Mouse (Mus musculus): ENCODE data around the gene Srgap1. TPM values are rescaled to one million over a fixed set of nuclear protein-coding genes. Genes with fewer than 3 reads are reported as not detected.

Srgap1 gene
- total RNA-seq, 2 experiments from 2014 or later: 12.2 to 13.0 TPM

DNA sequence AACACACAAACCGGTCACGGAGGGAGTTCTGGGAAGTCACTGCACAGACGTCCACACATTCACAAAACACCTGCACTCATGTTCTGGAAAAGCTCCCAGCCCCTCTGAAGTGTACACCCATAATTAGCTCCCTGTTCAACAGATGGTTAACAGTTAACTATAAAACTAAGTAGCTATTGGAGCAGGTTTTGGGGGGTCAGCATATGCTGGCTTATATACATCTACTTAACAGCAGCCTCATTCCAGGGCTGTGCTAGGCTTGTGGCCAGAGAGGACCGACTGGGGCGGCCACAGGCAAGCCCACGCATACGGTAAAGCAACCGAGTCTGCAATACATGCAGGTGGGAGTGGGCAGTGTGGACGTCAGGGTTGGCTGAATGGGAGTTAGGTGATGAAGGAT lies 169.2 kb downstream of the Srgap1 start:
- no peak for DNase-seq

DNA sequence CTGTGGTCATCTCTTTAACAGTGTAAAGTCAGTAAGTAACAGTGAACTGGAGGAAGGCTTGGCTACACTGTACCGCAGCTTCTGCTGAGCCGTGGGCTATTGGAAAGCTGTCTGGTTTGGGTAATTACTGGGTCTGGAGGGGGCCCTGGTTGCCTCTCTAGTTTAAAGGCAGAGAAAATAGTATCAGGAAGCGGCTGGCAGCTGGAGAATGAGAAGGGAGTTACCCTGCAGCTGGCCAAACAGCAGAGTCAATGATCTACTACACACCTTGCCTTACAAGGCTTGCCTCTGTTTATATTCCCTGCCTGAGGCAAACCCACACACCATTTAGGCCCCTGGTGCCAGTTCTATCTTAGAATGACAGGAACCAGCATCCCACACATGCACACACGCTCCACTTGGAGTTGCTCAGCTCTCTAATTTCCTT lies 174.0 kb downstream of the Srgap1 start:
- no peak for DNase-seq

DNA sequence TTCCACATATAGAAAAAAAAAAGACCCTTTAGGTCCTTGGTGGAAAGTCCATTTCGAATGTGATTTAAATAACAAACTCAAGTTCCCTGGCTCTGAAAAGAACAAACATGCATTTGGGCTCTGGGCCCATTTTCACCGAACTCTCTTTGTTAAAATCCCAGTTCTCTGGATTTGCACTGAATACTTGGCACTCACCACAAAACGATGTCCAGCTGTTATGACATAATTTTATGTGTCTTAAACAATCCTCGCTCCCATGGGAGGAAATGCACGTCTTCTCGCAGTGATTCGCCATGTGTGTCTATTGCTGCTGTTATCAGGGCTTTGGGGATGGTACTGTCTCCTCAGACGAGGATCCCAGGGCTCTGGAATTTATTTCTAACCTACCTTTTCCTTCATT lies 177.2 kb downstream of the Srgap1 start:
- DNase-seq: no peak

DNA sequence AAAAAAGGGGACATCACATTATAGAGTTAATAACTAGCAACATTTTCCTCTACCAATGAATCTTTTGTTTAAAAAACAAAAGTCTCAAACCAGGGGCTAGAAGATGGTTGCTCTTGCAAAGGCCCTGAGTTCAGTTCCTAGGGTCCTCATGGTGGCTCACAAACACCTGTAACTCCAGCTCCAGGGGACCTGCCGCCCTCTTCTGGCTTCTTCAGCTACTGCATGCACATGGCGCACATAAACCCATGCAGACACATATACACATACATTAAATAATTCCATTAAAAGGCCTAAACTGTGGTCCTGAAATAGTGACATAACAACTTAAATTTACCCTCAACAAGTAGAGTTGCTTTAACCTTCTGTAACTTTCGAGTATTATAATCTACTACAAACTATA lies 178.9 kb downstream of the Srgap1 start:
- DNase-seq: no peak

DNA sequence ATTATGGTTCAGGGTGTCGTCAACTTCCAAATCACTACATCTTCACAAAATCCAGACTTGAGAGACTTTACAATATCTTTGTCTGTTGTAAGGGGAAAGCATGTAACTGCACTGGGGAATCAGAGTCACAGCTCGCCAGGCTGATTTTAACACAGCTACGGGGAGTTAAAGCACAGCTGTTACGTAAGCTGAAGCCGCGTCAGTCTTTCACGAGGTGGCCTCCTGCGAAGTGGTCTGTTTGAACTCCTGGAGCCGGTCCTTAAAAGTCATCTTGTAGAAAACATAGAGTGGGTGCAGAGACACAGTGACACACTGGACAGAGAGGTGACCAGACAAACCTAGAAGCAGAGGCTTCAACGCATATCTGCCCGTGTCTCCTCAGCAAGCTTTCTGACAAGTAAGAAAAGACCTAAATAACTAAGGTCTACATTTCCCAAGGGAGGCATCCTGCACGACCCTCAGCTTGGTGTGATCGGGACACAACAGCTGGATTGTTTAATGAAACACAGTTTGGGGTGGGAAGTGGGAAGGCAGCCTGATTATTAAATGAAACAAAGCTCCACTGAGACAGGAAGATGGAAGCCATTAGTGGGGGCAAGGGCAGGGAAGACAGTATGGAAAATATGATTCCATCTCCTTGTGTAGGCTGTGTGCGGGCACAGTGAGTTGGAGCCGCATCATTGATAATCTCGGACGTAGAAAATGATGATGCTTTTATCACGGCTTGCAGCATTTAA lies 181.4 kb downstream of the Srgap1 start:
- DNase-seq: no peak

DNA sequence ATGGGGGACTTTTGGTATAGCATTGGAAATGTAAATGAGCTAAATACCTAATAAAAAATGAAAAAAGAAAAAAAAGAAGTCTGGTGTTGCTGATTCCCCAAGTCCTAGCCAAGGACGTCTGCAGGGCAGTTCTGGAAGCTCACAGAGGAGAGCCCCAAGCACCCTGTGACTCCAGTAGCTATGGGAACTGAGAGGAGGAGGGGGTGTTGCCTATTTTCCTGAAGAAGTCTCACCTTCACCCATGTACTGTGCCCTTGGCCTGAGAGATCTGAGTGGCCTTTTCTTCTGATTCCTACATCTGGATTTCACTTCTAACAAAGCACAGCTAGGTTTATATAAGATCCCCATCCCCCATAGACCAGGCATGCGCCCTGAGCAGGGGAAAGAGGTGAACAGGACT lies 186.2 kb downstream of the Srgap1 start:
- no peak for DNase-seq

DNA sequence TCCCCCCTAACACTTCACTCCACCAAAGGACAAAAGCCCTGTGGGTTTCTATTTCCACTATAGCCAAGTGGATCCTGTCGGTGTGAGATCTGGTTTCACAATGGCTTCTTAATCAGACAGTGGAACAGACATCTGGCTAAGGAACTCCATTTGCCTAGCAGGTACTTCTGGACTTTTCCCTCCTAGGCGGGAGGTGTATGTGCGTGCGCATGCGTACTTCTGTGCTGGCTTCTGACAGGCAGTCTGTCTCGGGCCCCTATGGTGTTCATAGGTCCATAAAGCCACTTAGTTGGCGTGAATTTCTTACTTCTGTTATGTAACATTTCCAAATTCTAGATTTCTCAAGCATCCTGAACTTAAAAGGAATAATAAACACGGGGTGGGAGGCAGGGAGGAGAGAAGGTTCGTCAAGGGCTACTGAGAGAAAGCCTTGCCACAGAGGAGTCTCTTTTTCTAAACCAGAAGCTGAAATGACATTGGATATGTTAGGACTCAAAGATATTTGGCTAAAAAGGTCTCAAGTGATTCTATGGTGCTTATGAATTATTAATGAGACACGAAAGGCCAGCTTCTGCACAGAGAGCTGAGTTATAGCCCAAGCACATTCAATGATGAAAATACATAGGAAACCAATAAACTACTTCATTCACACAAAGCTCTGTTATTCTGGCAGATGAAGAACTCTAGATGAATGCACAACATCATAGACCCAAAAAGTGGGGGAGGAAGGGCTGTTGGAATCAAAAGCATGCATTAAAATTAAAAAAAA lies 187.1 kb downstream of the Srgap1 start:
- no peak for DNase-seq

DNA sequence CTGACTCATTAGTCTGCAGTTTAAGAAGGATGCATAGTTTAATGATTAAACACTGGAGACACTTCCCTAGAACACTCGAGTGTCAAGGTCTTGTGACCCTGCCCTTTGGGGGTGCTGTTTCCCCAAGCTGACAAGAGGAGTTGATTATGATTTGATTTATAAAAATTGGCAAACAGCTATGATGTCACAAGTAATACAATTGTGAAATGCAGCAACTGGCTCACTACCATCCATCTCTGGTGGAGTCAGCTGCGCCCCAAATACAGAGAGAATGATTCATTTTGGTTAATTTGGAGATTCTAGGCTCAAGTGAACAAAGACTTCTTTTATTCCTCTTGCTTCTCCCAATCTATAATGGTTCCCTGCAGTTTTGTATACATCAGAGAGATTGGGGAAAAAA lies 188.2 kb downstream of the Srgap1 start:
- DNase-seq: no peak

DNA sequence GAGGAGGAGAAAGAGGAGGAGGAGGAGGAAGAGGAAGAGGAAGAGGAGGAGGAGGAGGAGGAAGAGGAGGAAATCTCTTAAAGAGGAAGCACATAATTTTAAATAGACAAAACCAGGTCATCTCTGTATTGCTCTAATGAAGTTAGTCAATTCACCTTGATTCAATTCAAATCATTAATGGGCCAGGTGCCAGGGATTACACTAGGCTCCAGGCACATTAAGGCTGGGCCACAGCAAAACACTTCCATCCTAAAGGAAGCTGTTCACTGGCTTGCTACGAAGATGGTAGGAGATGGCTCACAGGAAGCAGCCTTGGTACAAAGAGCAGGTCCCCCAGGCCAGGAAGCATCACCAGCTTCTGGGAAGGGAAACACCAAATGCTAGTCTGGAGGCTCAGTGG lies 189.0 kb downstream of the Srgap1 start:
- no peak for DNase-seq

DNA sequence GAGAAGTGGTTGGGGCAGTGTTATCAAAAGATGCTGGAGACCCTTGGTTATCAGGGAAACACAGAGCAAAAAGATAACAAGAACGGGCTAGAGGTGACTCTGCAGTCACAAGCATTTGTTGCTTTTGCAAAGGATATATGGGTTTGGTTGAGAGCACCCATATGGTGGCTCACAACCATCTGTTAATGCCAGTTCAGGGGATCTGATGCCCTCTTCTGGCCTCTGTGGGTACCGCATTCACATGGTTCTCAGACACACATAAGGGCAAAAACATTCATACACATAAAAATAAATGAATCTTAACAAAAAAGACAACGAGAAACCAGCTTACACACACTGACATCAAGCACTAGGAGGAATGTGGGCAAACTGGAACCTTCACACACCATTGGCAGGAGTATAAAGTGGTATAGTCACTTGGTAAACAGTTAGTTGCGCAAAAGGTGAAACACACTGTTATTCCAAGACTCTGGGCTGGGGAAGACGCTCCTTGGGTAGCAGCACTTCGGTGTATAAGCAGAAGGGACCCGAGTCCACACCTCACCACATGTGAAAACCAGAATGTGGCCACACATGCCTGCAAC lies 191.2 kb downstream of the Srgap1 start:
- no peak for DNase-seq

DNA sequence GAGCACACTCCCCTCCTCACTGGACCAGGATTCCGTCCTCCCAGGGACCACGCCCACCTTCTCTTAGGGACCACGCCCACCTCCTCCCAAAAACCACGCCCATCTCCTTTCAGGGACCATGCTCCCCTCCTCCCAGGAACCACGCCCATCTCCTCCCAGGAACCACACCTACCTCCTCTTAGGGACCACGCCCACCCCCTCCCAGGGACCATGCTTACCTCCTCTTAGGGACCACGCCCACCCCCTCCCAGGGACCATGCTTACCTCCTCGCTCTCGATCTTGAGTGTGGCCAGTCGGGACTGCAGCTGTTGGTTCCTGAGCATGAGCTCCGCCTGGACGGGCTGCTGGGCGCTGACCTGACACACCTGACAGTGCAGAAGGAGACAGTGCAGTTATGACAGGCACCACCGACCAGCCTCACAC lies 193.7 kb downstream of the Srgap1 start:
- no peak for DNase-seq

DNA sequence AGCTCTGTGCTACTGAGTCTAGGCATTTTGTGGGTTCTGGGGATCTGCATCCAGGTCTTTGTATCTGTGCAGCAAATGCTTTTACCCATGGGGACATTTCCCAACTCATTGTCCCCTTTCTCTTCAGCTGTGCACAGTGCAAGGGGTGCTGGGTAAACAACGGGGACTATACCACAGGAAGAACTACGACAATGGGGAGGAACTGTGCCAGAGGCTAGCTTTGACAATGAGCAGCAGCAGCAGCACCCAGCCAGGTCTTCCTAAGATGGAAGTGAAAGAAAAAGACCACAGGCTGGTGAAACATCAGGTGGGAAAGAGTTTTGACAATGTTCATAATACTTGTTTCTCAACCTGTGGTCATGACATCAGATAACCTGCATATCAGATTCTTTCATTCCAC lies 197.6 kb downstream of the Srgap1 start:
- no peak for DNase-seq

DNA sequence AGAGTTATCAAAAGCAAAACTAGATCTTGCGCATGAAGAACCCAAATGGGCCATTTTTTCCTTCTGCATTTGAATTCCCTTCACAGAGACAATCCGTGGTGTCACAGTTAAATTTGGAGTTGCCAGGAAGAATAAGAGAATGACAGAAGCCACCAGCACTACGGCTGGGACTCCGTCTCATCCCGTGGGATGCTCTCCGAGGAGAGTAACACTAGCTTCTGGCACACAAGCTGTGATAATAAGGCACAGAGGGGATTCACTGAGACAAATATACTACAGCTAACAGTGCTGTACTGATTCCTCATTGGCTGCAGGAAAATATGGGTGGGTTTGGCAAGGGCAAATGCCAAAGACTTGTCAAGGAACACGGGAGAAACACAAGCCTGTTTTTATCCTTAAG lies 201.4 kb downstream of the Srgap1 start:
- peak in 1 of 2 experiments; percentile 24 for DNase-seq

DNA sequence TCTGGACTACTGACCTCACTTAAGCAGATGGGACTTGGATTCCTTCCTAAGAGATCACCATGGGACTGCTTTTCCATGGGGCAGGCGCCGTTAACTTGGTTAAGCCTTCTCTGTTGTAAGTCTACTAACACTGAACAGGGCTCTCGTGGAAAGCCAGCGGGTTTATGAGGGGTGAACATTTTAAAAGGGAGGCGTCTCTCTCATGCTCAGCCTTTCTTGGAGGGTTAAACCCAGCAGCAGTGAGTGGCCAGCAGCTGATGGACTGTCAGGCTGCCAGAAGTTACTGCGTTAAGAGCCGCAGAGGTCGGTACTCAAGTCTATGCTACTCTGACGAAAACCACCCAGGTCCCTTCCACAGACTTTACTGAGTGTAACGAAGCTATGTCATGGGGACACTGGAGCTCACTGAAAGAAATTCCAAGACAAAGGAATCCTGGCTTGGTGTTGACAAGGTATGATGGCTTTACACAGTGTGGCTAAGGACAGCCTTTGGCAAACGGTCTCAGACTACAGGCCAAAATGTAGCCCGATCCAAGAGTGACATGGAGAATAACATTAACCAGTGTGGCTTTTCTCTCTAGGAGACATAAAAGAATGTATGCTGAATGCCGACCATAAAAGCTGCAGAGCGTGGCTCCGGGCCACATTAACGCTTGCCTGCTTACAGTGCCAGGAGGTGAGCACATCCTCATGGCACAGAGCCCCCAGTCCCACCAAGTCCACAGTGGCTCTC lies 209.8 kb downstream of the Srgap1 start:
- no peak for DNase-seq

DNA sequence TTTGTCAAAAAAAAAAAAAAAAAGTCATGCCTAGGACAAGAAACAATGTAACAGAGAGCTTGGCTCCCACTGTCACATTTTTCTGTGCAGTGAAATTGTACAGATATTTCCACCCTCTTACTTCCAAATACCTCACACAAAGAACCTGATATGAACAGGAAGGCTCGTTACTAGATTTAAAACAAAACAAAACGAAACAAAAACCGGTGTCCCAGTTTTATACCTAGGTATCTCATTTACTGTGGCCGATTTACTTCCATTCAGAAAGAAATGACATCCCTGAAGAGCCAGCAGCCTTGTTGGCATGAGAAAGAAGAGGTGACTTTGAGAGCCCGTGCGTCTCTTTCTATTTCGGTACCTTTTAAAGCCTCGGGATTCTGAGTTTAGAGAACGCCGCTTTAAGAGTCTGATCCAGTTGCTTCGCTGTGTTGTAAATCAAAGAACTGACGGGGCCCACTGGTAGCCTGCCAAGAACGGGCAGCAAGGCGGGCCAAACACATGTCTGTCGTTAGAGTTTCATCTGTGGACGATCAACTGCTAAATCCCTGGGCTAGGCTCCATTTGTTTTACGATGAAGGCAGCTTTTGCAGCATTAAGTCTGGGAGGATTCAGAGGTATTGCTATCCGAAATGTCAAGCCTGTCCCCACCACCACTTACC lies 210.5 kb downstream of the Srgap1 start:
- DNase-seq: peak; percentile 66 to 67

DNA sequence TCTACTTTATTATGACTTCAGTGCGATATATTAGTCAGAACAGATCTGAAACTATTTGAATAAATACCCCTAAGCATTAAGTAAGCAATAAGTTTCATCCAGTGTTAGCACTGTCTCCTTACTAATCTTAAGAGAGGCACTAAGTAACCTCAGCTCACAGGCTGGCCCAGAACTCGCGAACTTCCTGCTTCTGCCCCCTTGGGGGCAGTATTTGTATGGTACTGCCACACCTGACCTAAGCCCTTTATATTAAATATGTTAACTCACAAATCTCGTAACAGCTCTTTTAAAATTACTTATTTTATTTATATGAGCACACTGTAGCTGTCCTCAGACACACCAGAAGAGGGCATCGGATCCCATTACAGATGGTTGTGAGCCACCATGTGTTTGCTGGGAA lies 213.7 kb downstream of the Srgap1 start:
- no peak for DNase-seq

DNA sequence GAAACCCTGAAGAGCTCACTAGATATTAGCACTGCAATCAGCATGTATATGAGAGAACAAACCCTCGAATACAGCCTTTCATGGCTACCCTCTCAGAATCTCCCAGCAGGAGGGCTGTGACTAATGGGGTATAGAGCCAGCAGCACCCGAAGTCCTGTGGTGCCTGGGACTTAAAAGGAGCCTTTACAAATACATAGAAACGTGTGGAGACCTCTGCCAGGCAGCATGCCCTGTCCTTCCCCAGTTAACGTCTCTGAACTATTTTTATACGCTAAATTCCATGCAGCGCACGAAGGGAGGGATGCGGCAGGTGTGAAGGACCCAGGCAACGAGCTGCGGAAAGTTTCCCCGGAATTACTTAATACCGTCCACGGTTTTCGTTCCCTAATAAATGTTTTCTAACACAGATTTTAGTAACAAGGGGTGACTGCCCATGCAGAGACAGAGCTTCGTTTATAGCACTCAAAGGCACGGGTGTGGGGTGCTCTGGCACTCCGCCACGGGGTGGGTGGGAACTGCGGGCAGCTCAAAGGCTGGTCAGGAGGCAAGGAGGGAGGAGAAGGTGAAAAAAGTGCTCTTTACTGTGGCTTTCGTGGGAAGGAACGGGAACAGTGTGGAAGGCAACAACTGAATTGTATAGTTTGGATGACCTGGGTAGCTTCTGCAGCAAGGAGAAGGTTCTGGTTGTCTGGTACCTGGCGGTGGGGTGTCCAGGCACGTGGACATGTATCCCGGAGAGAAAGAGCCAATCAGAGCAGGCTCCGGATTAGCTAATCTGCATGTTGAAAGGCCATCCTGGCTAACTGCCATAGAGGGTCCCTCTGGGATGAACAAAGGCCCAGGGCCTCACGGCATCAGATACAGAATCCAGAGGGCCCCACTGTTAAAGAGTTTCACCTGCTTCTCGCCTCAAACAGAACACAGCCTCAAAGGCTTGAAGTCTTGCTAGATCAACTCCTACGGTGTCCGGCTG lies 216.5 kb downstream of the Srgap1 start:
- no peak for DNase-seq

DNA sequence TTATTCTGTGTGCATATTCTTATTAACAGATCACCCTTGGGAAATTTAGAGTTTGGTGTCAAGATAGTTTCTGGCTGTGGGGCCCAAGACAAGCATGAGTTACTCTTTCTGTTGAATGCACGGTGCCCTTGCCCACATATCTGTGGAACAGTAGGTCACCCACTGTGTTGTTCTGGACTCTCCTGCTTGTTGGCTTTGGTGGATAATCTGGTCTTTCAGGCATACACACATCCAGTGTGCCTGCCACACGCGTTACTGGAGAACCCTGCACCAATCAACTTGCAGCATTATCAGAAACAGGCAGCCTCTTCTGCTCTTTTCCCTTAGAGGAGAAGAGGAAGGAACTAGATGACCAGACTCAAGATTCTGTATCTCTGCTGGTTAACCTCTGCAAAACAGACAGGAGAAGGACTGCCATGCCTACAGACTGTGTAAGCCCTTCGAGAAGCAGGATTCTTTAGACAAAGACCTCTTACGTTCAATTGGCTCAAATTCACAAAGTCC lies 217.3 kb downstream of the Srgap1 start:
- no peak for DNase-seq

DNA sequence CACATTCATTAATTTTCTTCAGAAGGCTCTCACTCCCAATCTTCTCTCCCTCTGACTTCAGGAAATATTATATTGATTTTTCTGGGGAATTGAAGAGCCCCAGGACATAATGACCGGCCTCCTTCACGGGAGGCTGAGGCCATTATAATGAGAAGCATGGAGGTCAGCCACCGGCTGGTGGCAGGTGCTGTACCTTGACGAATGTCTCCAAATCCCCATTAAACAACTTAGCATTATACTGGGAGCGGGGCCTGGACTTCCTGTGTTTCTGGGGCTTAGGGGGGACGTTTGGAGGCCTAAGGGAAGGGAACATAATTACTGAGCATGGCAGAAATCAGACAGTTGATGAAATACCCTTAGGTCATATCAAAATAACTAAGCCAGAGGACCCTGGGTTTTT lies 218.1 kb downstream of the Srgap1 start:
- no peak for DNase-seq

DNA sequence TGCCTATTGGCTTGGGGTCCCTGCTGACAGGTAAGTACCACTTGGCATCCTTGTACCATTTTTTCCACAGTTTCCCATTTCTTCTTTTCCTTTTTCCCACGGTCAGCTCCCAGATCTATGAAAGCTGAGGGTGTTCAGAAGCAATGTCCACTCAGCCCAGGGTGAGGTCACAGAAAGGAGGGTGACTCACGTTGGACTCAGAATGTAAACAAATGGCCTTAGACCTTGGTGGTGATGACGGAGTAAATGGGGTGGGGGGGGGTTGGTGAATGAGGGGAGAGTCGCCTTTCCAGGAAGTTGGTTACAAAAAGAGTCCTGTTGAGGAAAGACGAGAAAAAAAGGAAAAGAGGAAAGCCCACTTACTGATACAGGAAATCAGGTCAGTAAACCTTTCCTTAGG lies 224.4 kb downstream of the Srgap1 start:
- DNase-seq: no peak

DNA sequence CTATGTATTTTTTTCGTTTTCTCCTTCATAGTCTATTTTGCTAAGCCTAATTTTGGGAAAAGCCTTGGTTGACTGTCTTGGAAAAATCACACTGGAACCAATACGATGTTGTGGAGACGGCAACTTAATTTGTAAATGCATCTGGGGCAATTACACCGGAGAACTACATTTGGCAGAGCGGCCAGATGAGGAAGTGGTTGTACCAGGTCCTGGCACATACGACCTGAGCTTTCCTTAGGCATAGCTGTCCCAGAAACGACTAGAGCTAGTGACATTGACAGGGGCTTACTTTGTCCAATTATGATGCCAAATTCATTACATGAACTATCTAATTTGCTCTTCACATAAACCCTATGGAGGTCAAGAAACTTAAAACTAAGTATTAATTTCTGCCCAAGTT lies 226.3 kb downstream of the Srgap1 start:
- no peak for DNase-seq

Data from layer of hippocampus, postnatal 36 days (tissue).